Mouse (Mus musculus): ENCODE results near the gene Rnf10.
A peak's percentile ranks its signal among the peaks of the same experiment; 100 is the strongest.

GRCm38 (mm10) chr5:115280050-115280687 lies 7.5 kb upstream of the Rnf10 start:
- TF ChIP-seq CTCF (IDR thresholded peaks at IDR 0.05; ENCODE audit: low read depth, low read length) (peak; percentile 15), EP300 (IDR thresholded peaks at IDR 0.05; ENCODE audit: insufficient read depth, low read depth, low read length) (no peak), POLR2A (IDR thresholded peaks at IDR 0.05; ENCODE audit: insufficient read depth, low read length) (no peak)
